Mouse (Mus musculus): ENCODE data around the gene Rapgef2. TPM values are rescaled to one million over a fixed set of nuclear protein-coding genes. Genes with fewer than 3 reads are reported as not detected.

The Rapgef2 gene
- polyA plus RNA-seq, 1 experiment from 2014 or later = 9.7 TPM

DNA sequence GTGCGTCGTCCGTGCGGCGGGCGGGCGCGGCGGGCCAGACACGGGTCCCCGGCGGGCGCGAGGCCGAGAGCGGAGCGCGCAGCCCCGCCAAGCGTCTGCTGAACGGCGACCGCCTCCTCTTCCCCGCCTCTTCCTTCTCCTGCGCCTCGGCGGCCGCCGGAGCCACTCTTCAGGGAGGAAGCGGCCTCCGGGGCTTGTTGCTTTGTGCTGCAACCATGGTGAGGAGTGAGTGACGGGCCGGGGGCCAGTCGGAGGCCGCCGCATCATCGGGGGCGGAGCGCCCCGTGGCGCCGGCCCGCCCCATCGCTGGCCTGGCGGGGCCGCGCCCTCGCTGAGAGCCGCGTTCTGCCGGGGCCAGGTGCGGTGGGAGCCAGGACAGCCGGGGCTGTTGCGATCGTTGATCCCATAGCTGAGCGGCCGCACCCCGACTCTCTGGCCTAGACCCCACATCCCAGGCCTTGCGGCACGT lies 825 bp upstream of the Rapgef2 start:
- H3K27me3 ChIP-seq (replicated peaks; ENCODE audit: control insufficient read depth, insufficient read depth, low read length) = no peaks in the 10 kb centered on the region
- H3K9ac ChIP-seq (ENCODE audit: low read length) = peak overlapping the region; percentile 94
- DNase-seq (ENCODE audit: low spot score) = peak; percentile 97
- under 1% methylated on average over 43 of the region's 60 CpGs for WGBS
- peak overlapping the region; percentile 93 for H3K4me3 ChIP-seq (ENCODE audit: low read depth, low read length)
- peaks cover 27% of the 10 kb centered on the region for H3K4me1 ChIP-seq (ENCODE audit: control insufficient read depth, insufficient read depth, low read length)
- peak overlapping the region; percentile 78 for H3K4me2 ChIP-seq (ENCODE audit: low read length)
- ATAC-seq = peak; percentile 99
- peak overlapping the region; percentile 96 for H3K27ac ChIP-seq (ENCODE audit: low read depth, low read length)
- H3K9me3 ChIP-seq (replicated peaks; ENCODE audit: control insufficient read depth, low read length) = no peaks in the 10 kb centered on the region
- no peaks in the 10 kb centered on the region for H3K36me3 ChIP-seq (ENCODE audit: control insufficient read depth, insufficient read depth, low read length)

DNA sequence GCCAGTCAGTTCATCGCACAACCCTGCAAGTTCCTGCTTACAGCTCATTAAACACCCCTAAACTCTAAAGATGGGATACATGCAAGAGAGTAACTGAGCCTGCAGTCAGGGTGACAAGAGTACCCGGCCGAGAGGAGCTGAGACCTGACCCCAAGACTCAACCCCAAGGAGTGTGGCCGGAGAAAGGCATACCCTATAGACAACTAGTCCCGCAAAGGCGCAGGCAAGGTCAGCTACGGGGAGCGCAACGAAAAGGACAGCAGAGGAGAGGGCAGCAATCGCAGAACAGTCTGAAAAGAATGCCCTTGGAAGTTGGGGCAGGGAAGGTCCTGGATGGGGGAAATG lies 314 bp downstream of the Rapgef2 start:
- peak overlapping the region; percentile 96 for H3K27ac ChIP-seq (ENCODE audit: low read depth, low read length)
- WGBS = 1% methylated on average over 10 of the region's 10 CpGs
- H3K4me2 ChIP-seq (ENCODE audit: low read length) = peak overlapping the region; percentile 78
- peak overlapping the region; percentile 94 for H3K9ac ChIP-seq (ENCODE audit: low read length)
- peaks cover 27% of the 10 kb centered on the region for H3K4me1 ChIP-seq (ENCODE audit: control insufficient read depth, insufficient read depth, low read length)
- ATAC-seq = no peak
- H3K36me3 ChIP-seq (ENCODE audit: control insufficient read depth, insufficient read depth, low read length) = no peaks in the 10 kb centered on the region
- DNase-seq (ENCODE audit: low spot score) = no peak
- no peaks in the 10 kb centered on the region for H3K27me3 ChIP-seq (replicated peaks; ENCODE audit: control insufficient read depth, insufficient read depth, low read length)
- peak overlapping the region; percentile 93 for H3K4me3 ChIP-seq (ENCODE audit: low read depth, low read length)
- no peaks in the 10 kb centered on the region for H3K9me3 ChIP-seq (replicated peaks; ENCODE audit: control insufficient read depth, low read length)

DNA sequence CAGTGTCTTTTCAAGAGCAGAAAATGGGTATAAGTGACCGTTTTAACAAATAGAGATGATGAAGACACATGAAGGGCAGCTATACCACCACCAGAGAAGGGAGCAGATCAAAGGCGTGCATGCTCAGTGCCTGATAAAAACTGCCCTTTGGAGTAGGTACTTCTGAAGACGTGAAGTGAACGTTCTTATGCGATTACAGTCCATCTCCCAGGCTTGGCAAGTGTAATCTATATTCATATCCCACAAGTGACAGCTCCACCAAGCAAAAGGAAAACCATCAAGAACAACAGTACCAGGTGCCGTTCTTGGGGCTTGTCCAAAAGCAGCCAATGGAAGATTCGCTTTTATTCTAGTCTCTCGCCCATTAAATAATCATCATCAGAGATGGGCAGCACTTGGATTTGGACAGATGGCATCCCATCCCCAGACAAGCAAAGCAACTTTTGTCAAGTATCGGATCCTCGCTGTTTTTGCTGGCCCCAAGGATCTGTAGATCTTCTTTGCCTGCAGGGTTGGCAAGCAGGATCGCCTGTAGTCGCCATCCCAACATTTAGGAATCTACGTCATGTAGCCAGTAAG lies 1.1 kb downstream of the Rapgef2 start:
- Histone ChIP-seq H3K4me3 (ENCODE audit: low read depth, low read length) (peak overlapping the region; percentile 93), H3K9ac (ENCODE audit: low read length) (peak overlapping the region; percentile 94), H3K4me1 (ENCODE audit: control insufficient read depth, insufficient read depth, low read length) (peaks cover 27% of the 10 kb centered on the region), H3K36me3 (ENCODE audit: control insufficient read depth, insufficient read depth, low read length) (no peaks in the 10 kb centered on the region), H3K4me2 (ENCODE audit: low read length) (peak overlapping the region; percentile 78), H3K27me3 (replicated peaks; ENCODE audit: control insufficient read depth, insufficient read depth, low read length) (no peaks in the 10 kb centered on the region), H3K9me3 (replicated peaks; ENCODE audit: control insufficient read depth, low read length) (no peaks in the 10 kb centered on the region), H3K27ac (ENCODE audit: low read depth, low read length) (no peak overlapping the region)
- 52% methylated on average over 13 of the region's 13 CpGs for WGBS
- DNase-seq (ENCODE audit: low spot score) (peak; percentile 43), ATAC-seq (no peak)

DNA sequence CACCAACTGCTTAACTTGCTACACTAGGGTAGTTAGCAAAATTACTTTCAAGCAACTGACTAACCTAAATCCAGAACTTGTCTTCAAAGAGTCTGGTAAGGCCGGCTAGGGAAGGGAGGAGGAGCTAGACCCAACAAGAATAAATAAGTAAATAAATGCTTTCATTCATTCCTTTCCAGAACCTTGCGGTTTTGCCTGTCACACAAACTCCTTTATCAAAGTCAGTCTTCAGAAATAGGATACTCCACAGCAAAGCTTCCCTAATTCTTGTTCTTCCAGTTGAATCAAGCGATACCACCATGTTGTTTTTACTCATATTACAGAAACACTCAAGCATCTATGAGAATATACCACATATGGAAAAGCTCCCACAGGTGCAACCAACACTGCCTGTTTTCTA lies 2.3 kb downstream of the Rapgef2 start:
- no peak overlapping the region for H3K4me3 ChIP-seq (ENCODE audit: low read depth, low read length)
- H3K4me2 ChIP-seq (ENCODE audit: low read length) = peak overlapping the region; percentile 78
- no peaks in the 10 kb centered on the region for H3K27me3 ChIP-seq (replicated peaks; ENCODE audit: control insufficient read depth, insufficient read depth, low read length)
- peaks cover 27% of the 10 kb centered on the region for H3K4me1 ChIP-seq (ENCODE audit: control insufficient read depth, insufficient read depth, low read length)
- no peak overlapping the region for H3K9ac ChIP-seq (ENCODE audit: low read length)
- no peak for ATAC-seq
- H3K36me3 ChIP-seq (ENCODE audit: control insufficient read depth, insufficient read depth, low read length) = no peaks in the 10 kb centered on the region
- H3K9me3 ChIP-seq (replicated peaks; ENCODE audit: control insufficient read depth, low read length) = no peaks in the 10 kb centered on the region
- no peak overlapping the region for H3K27ac ChIP-seq (ENCODE audit: low read depth, low read length)
- 79% methylated on average over 3 of the region's 3 CpGs for WGBS
- DNase-seq (ENCODE audit: low spot score) = no peak

GRCm38 (mm10) chr3:79283031-79283430 lies 3.3 kb downstream of the Rapgef2 start:
- Histone ChIP-seq H3K9me3 (replicated peaks; ENCODE audit: control insufficient read depth, low read length) (no peaks in the 10 kb centered on the region), H3K27ac (ENCODE audit: low read depth, low read length) (no peak overlapping the region), H3K9ac (ENCODE audit: low read length) (no peak overlapping the region), H3K4me2 (ENCODE audit: low read length) (no peak overlapping the region), H3K36me3 (ENCODE audit: control insufficient read depth, insufficient read depth, low read length) (no peaks in the 10 kb centered on the region), H3K4me1 (ENCODE audit: control insufficient read depth, insufficient read depth, low read length) (peaks cover 27% of the 10 kb centered on the region), H3K27me3 (replicated peaks; ENCODE audit: control insufficient read depth, insufficient read depth, low read length) (no peaks in the 10 kb centered on the region), H3K4me3 (ENCODE audit: low read depth, low read length) (no peak overlapping the region)
- WGBS = 35% methylated on average over 2 of the region's 2 CpGs
- DNase-seq (ENCODE audit: low spot score) (no peak), ATAC-seq (no peak)

- no peaks in the 10 kb centered on the region for H3K27me3 ChIP-seq (replicated peaks; ENCODE audit: control insufficient read depth, insufficient read depth, low read length)
- H3K4me2 ChIP-seq (ENCODE audit: low read length) = no peak overlapping the region
- peaks cover 11% of the 10 kb centered on the region; the same call in 1 of the 2 replicates for H3K4me1 ChIP-seq (ENCODE audit: control insufficient read depth, insufficient read depth, low read length)
- H3K9ac ChIP-seq (ENCODE audit: low read length) = no peak overlapping the region
- no peak overlapping the region for H3K4me3 ChIP-seq (ENCODE audit: low read depth, low read length)
- H3K27ac ChIP-seq (ENCODE audit: low read depth, low read length) = no peak overlapping the region
- no peaks in the 10 kb centered on the region for H3K36me3 ChIP-seq (ENCODE audit: control insufficient read depth, insufficient read depth, low read length)
- WGBS = 59% methylated on average over 11 of the region's 11 CpGs
- peak; percentile 33; the same call in 1 of the 2 replicates for ATAC-seq
- H3K9me3 ChIP-seq (replicated peaks; ENCODE audit: control insufficient read depth, low read length) = no peaks in the 10 kb centered on the region
- no peak for DNase-seq (ENCODE audit: low spot score)
Measured at GRCm38 (mm10) chr3:79275856-79276645, 10.3 kb downstream of the Rapgef2 start.

- DNase-seq (ENCODE audit: low spot score) (no peak), ATAC-seq (no peak)
- no peak overlapping the region for H3K9ac ChIP-seq (ENCODE audit: low read length)
- 3% methylated on average over 1 of the region's 1 CpGs for WGBS
- H3K27me3 ChIP-seq (replicated peaks; ENCODE audit: control insufficient read depth, insufficient read depth, low read length) = no peaks in the 10 kb centered on the region
- H3K27ac ChIP-seq (ENCODE audit: low read depth, low read length) = no peak overlapping the region
- no peak overlapping the region for H3K4me3 ChIP-seq (ENCODE audit: low read depth, low read length)
- H3K4me2 ChIP-seq (ENCODE audit: low read length) = no peak overlapping the region
- no peaks in the 10 kb centered on the region for H3K9me3 ChIP-seq (replicated peaks; ENCODE audit: control insufficient read depth, low read length)
- peaks cover 13% of the 10 kb centered on the region; the same call in 1 of the 2 replicates for H3K4me1 ChIP-seq (ENCODE audit: control insufficient read depth, insufficient read depth, low read length)
- H3K36me3 ChIP-seq (ENCODE audit: control insufficient read depth, insufficient read depth, low read length) = no peaks in the 10 kb centered on the region
Measured at GRCm38 (mm10) chr3:79273350-79273749, 13.0 kb downstream of the Rapgef2 start.

GRCm38 (mm10) chr3:79272939-79273338 lies 13.4 kb downstream of the Rapgef2 start:
- no peak overlapping the region for H3K27ac ChIP-seq (ENCODE audit: low read depth, low read length)
- peaks cover 13% of the 10 kb centered on the region; the same call in 1 of the 2 replicates for H3K4me1 ChIP-seq (ENCODE audit: control insufficient read depth, insufficient read depth, low read length)
- H3K27me3 ChIP-seq (replicated peaks; ENCODE audit: control insufficient read depth, insufficient read depth, low read length) = no peaks in the 10 kb centered on the region
- no peaks in the 10 kb centered on the region for H3K36me3 ChIP-seq (ENCODE audit: control insufficient read depth, insufficient read depth, low read length)
- H3K4me3 ChIP-seq (ENCODE audit: low read depth, low read length) = no peak overlapping the region
- no peaks in the 10 kb centered on the region for H3K9me3 ChIP-seq (replicated peaks; ENCODE audit: control insufficient read depth, low read length)
- no peak overlapping the region for H3K9ac ChIP-seq (ENCODE audit: low read length)
- H3K4me2 ChIP-seq (ENCODE audit: low read length) = no peak overlapping the region
- no peak for DNase-seq (ENCODE audit: low spot score)
- 64% methylated on average over 4 of the region's 4 CpGs for WGBS
- ATAC-seq = no peak

Measured in forebrain, embryonic 14.5 days (tissue).